Mouse (Mus musculus) ovary, postnatal 10 days (tissue): ENCODE measurements around the gene Map3k1.

Experiments
- DNase-seq: peaks from one replicate; pipeline ENCODE4 v3.0.0; 2022; ENCODE audit warnings: low spot score

The Map3k1 gene

DNA sequence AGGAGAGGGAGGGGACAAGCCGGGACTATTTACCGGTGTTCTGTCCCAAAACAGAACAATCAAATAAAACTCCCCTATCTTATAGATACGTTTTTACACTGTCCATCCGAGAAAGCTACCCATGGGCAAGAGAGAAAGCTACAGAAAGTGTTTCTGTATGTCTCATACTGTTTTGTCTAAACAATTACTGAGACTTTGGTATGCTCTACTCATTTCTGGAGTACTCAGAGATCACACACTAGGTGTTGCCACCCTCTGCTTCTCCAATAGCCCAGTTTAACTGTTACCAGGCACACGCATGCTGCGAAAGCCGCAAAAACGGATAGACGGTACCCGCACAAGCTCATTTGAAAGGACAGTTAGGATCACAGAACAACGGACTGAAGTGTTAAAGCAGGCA, 17.2 kb downstream of the Map3k1 start:
- DNase-seq: no peak

GRCm38 (mm10) chr13:111789420-111790065, 19.2 kb downstream of the Map3k1 start:
- no peak for DNase-seq

DNA sequence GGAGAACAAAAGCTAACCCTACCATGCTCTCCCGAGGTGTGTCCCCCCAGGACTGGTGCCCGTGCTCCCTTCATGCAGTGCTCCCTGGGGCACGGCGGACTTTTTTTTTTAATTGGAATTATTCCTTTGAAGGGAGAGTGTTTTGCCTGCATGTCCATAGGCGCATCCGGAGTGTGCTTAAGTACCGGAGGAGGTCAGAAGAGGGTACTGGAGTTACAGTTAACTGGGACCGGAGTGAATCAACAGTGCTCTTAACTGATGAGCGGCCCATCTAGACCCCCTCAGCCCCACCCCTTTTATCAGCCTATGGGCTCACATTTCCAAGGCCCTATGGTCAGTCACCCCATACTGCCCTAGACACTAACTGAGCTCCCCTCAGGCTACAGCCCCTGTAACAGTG, 19.9 kb downstream of the Map3k1 start:
- DNase-seq: no peak

GRCm38 (mm10) chr13:111787857-111788619, 20.8 kb downstream of the Map3k1 start:
- DNase-seq: peak; percentile 65

DNA sequence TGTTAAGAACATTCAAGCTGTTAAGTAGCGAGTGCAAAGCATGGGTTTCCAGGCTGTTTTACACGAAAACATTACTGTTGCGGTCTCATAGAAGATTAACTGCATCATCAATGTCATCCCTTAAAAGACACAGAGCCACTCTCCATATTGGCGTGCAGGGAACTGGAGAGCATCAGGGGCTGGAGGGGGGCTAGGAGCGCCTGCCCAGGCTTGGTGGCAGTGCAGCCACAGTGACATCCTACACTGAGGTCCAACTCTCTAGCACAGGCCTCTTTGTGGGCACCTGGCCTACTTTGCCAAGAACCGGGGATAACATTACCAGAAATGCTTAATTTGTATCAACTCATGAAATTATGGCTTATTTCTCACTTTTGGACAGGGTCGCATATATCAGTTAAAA, 22.2 kb downstream of the Map3k1 start:
- no peak for DNase-seq

GRCm38 (mm10) chr13:111783451-111783850, 25.3 kb downstream of the Map3k1 start:
- DNase-seq: no peak

GRCm38 (mm10) chr13:111779471-111779870, 29.3 kb downstream of the Map3k1 start:
- DNase-seq: no peak

- no peak for DNase-seq
These were observed 30.2 kb downstream of the Map3k1 start for GRCm38 (mm10) chr13:111778606-111779005.

DNA sequence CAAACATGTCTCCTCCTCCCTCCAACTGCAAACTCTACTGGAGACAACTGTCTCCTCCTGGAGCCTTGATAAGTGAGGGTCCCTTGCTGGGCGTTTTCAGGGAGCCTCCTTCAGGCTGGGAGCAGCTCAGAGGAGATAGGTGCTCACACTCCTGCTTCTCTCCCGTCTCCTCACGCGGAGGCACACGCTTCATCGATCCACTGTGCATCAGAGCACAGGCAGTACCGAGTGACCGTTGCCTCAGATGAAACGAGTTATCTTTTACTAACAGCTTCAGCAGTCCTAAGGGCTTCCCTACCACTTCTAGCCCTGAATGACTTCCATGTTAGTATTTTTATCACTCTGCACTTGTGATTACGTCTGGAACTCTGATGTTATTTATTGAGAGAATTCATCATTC, 30.9 kb downstream of the Map3k1 start:
- DNase-seq: no peak

DNA sequence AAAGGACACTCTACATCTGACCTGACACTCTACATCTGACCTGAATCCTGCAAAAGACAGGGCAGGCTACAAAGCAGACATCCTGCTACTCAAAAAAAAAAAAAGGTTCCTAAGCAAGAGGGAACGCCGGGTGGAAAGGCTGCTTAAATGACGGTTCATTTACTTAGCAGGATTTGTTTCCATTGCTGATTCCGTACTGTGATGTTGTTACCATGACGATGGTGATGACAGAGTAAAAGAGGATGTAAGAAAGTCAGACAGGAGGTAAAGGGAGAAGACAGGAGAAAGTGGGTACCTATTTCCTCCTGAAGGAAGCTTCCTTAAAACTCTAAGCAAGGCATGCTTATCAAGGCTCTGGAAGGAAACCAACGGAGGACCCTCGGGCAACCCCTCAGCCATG, 31.6 kb downstream of the Map3k1 start:
- DNase-seq: no peak

DNA sequence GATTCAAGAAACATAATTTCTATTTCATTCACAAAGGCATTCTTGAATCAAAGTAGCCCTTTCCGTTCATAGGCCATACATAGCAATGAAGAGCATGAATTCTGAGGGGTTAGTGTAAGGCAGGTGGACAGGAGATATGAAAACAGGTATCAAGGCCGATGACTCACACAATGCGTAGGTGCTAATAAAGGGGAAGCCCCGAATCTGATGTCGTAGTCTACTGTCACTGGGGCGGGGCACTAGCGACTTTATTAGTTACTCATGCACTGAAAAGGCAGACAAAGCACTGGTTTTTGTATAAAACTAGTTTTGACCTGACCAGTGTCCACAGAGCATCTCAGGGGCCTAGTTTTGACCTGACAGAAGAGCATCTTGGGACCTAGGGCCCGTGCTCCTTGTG, 36.7 kb downstream of the Map3k1 start:
- DNase-seq: no peak

DNA sequence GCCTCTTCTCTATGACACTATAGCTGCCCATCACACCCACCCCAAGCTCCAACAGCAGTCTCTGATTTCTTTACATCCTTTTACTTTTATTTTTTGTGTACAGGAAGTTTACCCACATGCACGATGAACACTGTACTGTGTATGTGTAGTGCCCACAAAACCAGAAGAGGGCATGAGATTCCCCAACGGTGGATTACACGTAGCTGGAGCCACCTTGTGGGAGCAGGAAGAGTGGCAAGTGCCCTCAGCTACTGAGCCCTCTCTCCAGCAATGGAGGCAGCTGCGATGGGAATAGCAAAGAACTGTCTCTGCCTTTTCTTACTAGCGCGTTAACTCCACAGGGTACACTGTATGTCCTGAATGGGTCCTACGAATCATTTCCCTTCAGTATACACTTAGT, 37.6 kb downstream of the Map3k1 start:
- no peak for DNase-seq

- DNase-seq: no peak
These were observed 38.0 kb downstream of the Map3k1 start for GRCm38 (mm10) chr13:111770776-111771175.

DNA sequence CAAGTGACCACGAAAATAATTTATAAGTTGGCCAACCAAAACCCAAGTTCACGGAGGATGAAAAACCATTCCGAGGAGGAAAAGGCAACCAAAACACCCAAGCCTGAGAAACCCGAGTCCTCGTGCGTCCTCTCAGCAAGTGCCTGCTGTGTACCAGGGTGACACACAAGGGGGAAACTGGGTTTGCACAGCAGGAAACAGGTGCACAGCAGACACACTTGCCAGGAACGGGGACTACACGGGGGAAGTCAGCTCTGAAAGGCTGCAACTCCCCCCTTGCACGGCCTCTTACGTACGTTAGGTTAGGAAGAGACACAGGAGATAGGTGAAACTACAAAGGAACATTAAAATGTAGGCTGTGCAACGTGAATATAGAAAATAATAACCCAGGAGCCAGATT, 46.3 kb downstream of the Map3k1 start:
- no peak for DNase-seq

DNA sequence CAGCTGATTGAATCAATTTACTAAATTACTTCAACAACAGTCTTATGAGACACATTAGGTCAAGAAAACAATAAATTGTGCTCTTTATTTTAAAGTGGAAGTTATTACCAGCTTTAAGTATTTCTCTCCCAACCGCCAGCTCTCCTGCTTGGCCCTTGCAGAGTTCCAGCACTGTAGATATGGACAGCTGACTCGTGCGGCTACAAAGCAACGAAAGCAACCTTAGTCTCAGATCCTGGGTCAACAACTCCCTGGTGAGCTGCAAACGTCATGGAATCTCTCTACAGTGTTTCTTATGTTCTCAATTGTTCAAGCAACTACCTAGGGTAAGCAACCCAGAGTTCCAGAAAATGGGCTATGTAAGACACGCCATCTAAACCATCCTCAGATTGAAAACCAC, 51.8 kb downstream of the Map3k1 start:
- DNase-seq: no peak

- no peak for DNase-seq
These were observed 52.9 kb downstream of the Map3k1 start for GRCm38 (mm10) chr13:111755937-111756336.

- DNase-seq: no peak
These were observed 53.4 kb downstream of the Map3k1 start for GRCm38 (mm10) chr13:111755377-111755776.

- no peak for DNase-seq
These were observed 55.5 kb downstream of the Map3k1 start for GRCm38 (mm10) chr13:111753321-111753720.

DNA sequence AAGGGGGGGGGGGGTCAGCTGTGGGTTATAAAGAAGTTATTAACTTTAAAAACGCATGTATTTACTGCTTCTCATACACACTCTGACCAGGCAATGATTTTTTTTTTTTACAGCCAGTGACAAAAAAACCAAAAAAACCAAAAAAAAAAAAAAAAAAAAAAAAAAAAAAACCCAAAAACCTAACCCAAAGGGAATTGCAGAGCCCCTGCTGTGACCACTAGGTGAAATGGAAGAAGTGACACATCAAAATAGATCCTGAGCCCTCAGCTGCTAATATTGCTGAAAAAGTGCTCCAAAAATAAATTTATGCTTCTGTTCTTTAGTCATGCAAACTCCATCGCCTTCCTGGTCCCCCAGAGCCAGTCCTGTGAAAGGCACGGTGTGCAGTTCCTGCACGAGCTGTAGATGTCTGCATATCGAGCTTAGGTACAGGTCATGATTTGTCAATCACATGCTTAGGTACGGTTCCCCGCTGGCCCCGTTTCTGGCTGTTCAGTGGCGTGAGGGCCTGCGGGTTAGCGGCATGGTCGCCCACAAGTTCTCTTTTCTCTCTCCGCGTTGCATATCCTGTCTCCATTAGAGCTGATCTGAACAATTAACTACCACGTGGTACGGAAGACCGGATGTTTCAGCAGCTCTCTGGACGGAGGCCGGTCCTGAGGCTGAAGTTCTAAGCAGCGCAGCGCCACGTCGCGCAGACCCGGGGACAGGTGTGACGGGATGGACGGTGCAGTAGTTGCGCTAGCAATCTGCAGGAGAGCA, 60.3 kb downstream of the Map3k1 start:
- no peak for DNase-seq

DNA sequence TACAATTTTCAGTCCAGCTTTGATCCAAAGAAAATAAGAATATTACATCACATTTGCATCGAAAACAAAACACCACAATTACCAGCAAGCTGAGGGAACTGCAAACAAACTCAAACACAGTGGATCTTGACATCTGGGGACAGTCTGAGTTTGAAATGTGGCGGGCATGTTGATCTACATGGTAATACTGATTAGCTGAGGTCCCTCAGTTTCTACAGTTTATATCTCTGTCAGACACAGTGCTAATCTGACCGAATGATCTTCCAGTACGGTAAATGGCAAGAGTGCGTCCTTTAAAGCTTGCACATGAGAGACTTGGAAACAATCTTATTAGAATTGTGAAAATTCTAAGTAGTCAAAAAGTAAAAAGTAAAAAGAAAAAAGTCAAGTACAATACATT, 62.0 kb downstream of the Map3k1 start:
- DNase-seq: no peak

DNA sequence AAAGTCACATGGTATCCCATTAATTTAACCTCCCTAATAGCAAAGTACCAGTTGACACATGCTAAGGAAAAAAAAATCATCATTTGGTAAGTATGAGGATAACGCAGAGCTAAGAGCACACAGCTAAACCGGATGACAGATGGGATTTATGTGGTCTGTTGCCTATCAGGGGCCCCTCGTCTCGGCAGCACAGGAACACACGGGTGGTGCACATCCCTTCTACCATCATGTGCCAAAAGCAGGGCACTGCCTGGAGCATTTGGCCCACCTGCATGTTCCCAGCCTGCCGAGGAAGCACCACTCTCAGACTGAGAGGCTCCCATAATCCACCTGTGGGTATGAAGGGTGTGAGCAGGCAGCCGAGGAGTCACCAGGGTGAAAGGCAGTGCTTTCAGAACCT, 63.6 kb downstream of the Map3k1 start:
- no peak for DNase-seq

- DNase-seq: no peak
These were observed 64.4 kb downstream of the Map3k1 start for GRCm38 (mm10) chr13:111744233-111745000.
